9 mouse cellular contexts compared by ENCODE assay signal in the genomic region with DNA sequence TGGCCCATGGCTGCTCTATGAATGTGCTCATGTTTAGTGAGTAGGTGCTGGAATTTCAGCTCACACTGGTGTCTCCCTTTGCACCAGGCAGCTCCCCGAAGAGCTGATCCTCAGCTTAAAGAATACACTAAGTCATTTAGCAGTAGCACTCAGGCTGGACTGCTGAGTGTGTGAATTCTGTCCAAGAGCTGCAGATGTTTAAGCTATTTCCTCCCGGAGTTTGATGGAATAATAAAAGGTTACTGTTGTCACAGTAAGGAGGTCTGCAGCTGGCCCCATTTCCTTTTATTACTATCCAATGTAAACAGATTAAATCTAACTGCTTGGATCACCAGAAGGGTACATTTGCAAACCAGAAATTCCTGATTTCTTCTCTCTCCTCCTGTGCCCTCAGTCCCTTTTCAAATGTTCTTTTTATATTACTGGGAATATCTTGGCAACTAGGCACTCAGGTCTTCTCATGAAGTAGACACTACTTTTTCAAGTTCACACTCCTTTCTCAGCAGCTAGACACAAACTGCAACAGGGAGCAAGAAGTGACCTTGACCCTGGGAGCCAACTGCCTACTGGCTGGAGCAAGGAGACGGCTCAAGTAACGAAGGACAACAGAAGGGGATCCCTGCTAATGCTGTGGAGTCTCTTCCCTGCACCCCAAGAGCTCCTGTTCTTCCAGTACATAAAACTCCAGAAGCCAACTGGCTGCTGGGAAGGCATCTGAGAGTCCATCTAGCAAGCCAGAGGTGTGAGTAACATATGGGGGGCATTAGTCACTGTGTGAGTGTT.
DNase-seq lines count a peak whose midpoint lies in the region; TF ChIP-seq lines count a peak whose summit lies in the region.
"Had no signal": no experiment of that assay in that cellular context is flagged by ENCODE, and none has a peak within 500 bp of the region (broad histone marks: within the 10 kb centered on the region; RNA-seq: fewer than 3 reads in every experiment).

No protein-coding gene starts in this region.

- H3K27ac ChIP-seq in gastrocnemius, adult 2 months: peak overlapping the region; percentile 80
- H3K27ac ChIP-seq: liver, embryonic 14.5 days had no signal

- intact Hi-C loops in gastrocnemius, adult 2 months (cut with DNase I): no loop called here
- intact Hi-C loops in gastrocnemius, postnatal 14 days (cut with DNase I; ENCODE audit: low total_unique reads): no loop called here

- no peak for TF ChIP-seq CTCF in gastrocnemius, adult 2 months (IDR thresholded peaks at IDR 0.05)

- H3K4me3 ChIP-seq in gastrocnemius, adult 2 months: peak overlapping the region; percentile 19

- no peak for DNase-seq in gastrocnemius, adult 2 months
- DNase-seq in gastrocnemius, postnatal 14 days: no peak
- DNase-seq in adrenal gland, postnatal 14 days: peak; percentile 53
- peak; percentile 69 for DNase-seq in fat pad, adult 2 months (ENCODE audit: extremely low read depth, low read depth, low spot score)
- peak; percentile 16 to 31 for DNase-seq in kidney, postnatal 4 days
- DNase-seq in spleen, postnatal 10 days (ENCODE audit: low spot score in 2 of 2): no peak
- DNase-seq in frontal cortex, postnatal 36 days (ENCODE audit: low spot score in 2 of 2): no peak
- no peak for DNase-seq in urinary bladder, postnatal 4 days (ENCODE audit: low spot score in 2 of 2)

Comparison
In these comparisons a context has a peak if more than half of its experiments do, and no peak if none do; other contexts are left out.
1. DNase-seq: peak in adrenal gland, postnatal 14 days (single experiment), fat pad, adult 2 months (single experiment) and kidney, postnatal 4 days (2 of 2); none in gastrocnemius, adult 2 months (single experiment), gastrocnemius, postnatal 14 days (single experiment), spleen, postnatal 10 days (0 of 2), frontal cortex, postnatal 36 days (0 of 2) and urinary bladder, postnatal 4 days (0 of 2).